Mouse (Mus musculus) embryonic fibroblast, embryonic 13.5 days (primary cell): ENCODE results near the gene Mpdu1. TPM values are rescaled to one million over a fixed set of nuclear protein-coding genes. Genes with fewer than 3 reads are reported as not detected.
A peak's percentile ranks its signal among the peaks of the same experiment; 100 is the strongest.

Experiments
- H3K27ac ChIP-seq: 2 replicates; pipeline ENCODE4 v1.5.1; 2012; ENCODE audit warnings: low read length, control low read depth, inconsistent platforms; ENCODE audit not compliant: insufficient read depth
- H3K4me1 ChIP-seq: 2 replicates; pipeline ENCODE4 v1.6.1; 2011; ENCODE audit warnings: low read length; ENCODE audit not compliant: control insufficient read depth, insufficient read depth
- H3K4me3 ChIP-seq: 2 replicates; pipeline ENCODE4 v1.5.1; 2011; ENCODE audit warnings: mild to moderate bottlenecking, control low read depth, low read length; ENCODE audit not compliant: insufficient read depth
- CTCF ChIP-seq: IDR thresholded peaks from 2 replicates; pipeline ENCODE4 v1.5.1; 2011; ENCODE audit warnings: mild to moderate bottlenecking, control low read depth, low read length, moderate library complexity, borderline replicate concordance; ENCODE audit not compliant: insufficient read depth
- POLR2A ChIP-seq: IDR thresholded peaks from 2 replicates; pipeline ENCODE4 v1.6.1; 2011; ENCODE audit warnings: low read depth, mild to moderate bottlenecking, control low read depth, low read length, moderate library complexity
- polyA plus RNA-seq: library from polyadenylated mRNA; stranded (reverse); fragments of >200 nt; gene quantifications from 2 replicates; pipeline ENCODE4 v1.2.4, GENCODE M21; 2011; ENCODE audit warnings: low read depth; ENCODE audit not compliant: missing spikeins, insufficient read length

Mpdu1 gene
- polyA plus RNA-seq, 1 experiment, result 47.8 TPM

GRCm38 (mm10) chr11:69692196-69692811 is 29.9 kb upstream of the Mpdu1 start:
- TF ChIP-seq POLR2A (no peak), CTCF (no peak)
- H3K27ac ChIP-seq, result no peak overlapping the region
- H3K4me3 ChIP-seq, result no peak overlapping the region
- H3K4me1 ChIP-seq, result no peaks in the 10 kb centered on the region

- Histone ChIP-seq H3K4me1 (peaks cover 3% of the 10 kb centered on the region; the same call in 1 of the 2 replicates), H3K4me3 (no peak overlapping the region), H3K27ac (no peak overlapping the region)
- TF ChIP-seq POLR2A (no peak), CTCF (no peak)
Measured at GRCm38 (mm10) chr11:69689891-69690290, 27.4 kb upstream of the Mpdu1 start.

GRCm38 (mm10) chr11:69687061-69687460 is 24.6 kb upstream of the Mpdu1 start:
- H3K4me3 ChIP-seq, result no peak overlapping the region
- H3K27ac ChIP-seq, result no peak overlapping the region
- H3K4me1 ChIP-seq, result peaks cover 10% of the 10 kb centered on the region
- TF ChIP-seq POLR2A (no peak), CTCF (no peak)

GRCm38 (mm10) chr11:69686377-69686776 is 23.9 kb upstream of the Mpdu1 start:
- TF ChIP-seq CTCF (no peak), POLR2A (no peak)
- H3K4me1 ChIP-seq, result peaks cover 10% of the 10 kb centered on the region
- H3K4me3 ChIP-seq, result no peak overlapping the region
- no peak overlapping the region for H3K27ac ChIP-seq

GRCm38 (mm10) chr11:69685526-69686148 is 23.2 kb upstream of the Mpdu1 start, which contains the start of gene Tnfsf13:
Gene Tnfsf13, minus strand, starts transcription at chr11:69685784.
- TF ChIP-seq CTCF (no peak), POLR2A (no peak)
- H3K27ac ChIP-seq, result peak within 1 kb of the TSS; percentile 2; the same call in 1 of the 2 replicates
- peaks cover 10% of the 10 kb centered on the region for H3K4me1 ChIP-seq

GRCm38 (mm10) chr11:69684936-69685335 is 22.5 kb upstream of the Mpdu1 start:
- Histone ChIP-seq H3K4me3 (no peak overlapping the region), H3K27ac (no peak overlapping the region), H3K4me1 (peaks cover 10% of the 10 kb centered on the region)
- TF ChIP-seq CTCF (no peak), POLR2A (no peak)

More at GRCm38 (mm10) chr11:69685526-69686148, 23.2 kb upstream of the Mpdu1 start, which contains the start of gene Tnfsf13:
- H3K4me3 ChIP-seq, result no peak within 1 kb of the TSS

GRCm38 (mm10) chr11:69684128-69684745 is 21.8 kb upstream of the Mpdu1 start:
- H3K27ac ChIP-seq, result no peak overlapping the region
- peaks cover 10% of the 10 kb centered on the region for H3K4me1 ChIP-seq
- H3K4me3 ChIP-seq, result no peak overlapping the region
- TF ChIP-seq POLR2A (no peak), CTCF (no peak)

GRCm38 (mm10) chr11:69683576-69683975 is 21.1 kb upstream of the Mpdu1 start:
- H3K4me3 ChIP-seq, result no peak overlapping the region
- H3K27ac ChIP-seq, result peak overlapping the region; percentile 95
- peaks cover 10% of the 10 kb centered on the region for H3K4me1 ChIP-seq
- no peak for TF ChIP-seq CTCF
- no peak for TF ChIP-seq POLR2A

- Histone ChIP-seq H3K4me3 (no peak overlapping the region; the same call in 1 of the 2 replicates), H3K27ac (peak overlapping the region; percentile 95), H3K4me1 (peaks cover 10% of the 10 kb centered on the region)
- TF ChIP-seq CTCF (peak; percentile 93), POLR2A (peak; percentile 29; the same call in 1 of the 2 replicates)
Measured at GRCm38 (mm10) chr11:69682840-69683533, 20.5 kb upstream of the Mpdu1 start.
